Mouse (Mus musculus) adrenal gland, postnatal 14 days (tissue): Measurements from ENCODE around the gene Trem1. TPM values are rescaled to one million over a fixed set of nuclear protein-coding genes. Genes with fewer than 3 reads are reported as not detected.
A peak's percentile ranks its signal among the peaks of the same experiment; 100 is the strongest.

Experiments
- DNase-seq: peaks from one replicate; pipeline ENCODE4 v3.0.0; 2021; ENCODE audit warnings: mixed read lengths
- total RNA-seq: library from RNA; stranded (reverse); gene quantifications from 2 replicates; pipeline ENCODE4 v1.2.3, GENCODE M21; 2021

The Trem1 gene
- total RNA-seq, 1 experiment from 2014 or later = 0.11 TPM

DNA sequence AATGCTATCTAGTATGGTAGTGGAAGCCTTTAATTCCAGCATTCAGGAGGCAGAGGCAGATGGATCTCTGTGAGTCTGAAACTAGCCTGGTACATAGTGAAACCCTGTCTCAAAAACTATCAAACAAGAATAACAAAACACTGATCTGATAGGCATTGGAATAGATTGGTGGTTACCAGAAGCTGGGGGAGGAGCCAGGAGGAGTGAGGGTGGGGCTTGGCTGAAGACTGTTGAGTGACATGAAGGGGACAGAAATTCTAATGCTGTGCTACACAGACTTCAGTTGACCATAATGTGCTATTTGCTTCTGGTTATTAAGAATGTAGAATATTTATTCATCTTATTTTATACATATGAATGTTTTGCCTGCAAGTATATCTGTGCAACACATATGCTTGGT lies 35.7 kb downstream of the Trem1 start:
- DNase-seq = no peak

DNA sequence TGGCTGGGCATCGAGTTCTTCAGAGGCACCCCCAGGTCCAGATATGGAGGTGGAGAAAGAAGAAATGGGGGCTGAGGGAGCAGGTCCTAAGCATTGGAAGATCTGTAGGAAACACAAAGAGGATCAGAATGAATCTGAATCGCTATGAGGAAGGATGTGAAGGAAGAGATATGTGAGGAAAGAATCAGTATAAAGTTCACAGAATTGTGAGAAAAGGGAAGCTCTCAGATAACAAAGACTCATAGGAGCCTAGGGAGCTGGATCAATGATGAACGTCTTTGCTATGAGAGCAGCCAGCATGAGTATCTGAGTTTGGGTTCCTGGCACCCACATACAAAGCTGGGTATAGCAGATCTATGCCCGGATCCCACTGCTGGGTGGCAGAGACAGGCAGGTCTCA lies 37.3 kb downstream of the Trem1 start:
- no peak for DNase-seq

DNA sequence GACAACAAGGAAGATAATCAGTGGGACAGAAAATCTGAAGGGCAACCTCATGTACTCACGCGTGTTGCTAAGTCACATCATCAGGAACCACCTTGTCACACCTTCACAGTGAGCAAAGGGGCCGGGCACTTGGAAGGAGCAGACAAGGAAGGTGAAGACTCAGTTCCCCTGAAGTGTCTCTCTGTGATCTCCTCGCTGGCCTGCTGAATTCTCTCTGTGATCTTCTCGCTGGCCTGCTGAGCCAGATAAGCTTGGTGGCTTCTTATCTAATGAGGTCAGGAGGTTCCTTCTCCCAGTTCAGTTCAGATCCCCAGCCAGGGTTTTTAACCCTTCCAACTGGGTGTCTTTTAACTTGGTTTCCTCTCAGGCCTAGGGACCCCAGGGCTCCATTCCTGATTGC lies 39.6 kb downstream of the Trem1 start:
- DNase-seq = no peak

GRCm38 (mm10) chr17:48272598-48272997 lies 40.0 kb downstream of the Trem1 start:
- DNase-seq = no peak

DNA sequence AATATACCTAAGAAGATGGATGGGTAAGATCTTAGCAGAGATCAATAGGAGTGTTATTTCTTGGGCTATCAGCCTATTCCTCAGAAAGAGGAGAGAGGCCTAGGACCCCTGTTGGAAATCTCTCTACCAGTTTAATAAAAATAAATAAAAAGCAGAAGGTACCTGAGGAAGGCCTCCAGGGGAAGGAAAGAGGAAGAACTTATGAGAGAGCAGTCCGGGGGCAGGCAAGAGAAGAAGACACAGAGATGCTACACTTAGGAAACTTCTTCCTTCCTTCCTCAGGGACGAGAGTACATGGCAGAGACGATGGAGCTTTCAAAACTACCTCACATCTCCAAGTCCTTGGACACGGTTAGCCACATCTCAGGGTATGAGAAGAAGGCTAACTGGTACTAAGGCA lies 41.5 kb downstream of the Trem1 start:
- DNase-seq = no peak

GRCm38 (mm10) chr17:48274885-48275284 lies 42.3 kb downstream of the Trem1 start:
- peak; percentile 85 for DNase-seq

DNA sequence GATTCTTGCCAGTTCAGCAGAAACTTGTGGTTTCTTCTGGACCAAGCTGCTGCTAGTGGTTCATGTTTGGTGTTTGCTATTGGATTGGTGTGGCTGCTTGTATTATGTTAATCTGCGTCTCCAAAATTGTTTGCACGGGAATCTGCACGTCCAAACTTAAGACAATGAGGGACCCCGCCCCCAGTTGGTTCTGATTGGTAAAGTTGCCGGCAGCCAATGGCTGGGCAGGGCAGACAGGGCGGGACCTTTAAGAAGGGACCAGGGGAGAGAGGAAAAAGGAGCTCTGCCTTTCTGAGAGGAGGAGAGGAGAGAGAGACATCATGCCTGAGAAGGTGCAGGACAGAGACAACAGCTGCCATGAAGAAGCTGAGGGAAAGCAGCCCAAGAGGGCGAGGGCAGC lies 43.2 kb downstream of the Trem1 start:
- no peak for DNase-seq

DNA sequence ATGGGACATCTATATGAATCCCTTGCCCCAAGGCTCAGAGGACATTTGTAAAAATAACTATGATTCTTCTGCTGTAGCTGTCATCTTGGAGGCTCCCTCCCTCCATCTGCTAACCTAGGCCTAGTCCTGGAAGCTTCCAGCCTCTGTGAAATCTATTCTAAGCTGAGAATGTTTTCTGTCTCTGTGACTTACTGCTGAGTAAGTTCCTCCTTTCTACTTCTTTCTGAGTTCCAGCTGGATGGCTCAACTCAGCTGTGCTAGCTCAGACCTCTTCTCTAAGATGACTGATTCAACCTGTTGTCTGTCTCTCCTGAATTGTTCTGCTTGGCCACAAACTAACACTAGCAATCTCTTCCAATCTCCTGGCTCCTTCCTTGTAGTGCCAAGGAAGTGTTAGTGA lies 45.8 kb downstream of the Trem1 start:
- no peak for DNase-seq

DNA sequence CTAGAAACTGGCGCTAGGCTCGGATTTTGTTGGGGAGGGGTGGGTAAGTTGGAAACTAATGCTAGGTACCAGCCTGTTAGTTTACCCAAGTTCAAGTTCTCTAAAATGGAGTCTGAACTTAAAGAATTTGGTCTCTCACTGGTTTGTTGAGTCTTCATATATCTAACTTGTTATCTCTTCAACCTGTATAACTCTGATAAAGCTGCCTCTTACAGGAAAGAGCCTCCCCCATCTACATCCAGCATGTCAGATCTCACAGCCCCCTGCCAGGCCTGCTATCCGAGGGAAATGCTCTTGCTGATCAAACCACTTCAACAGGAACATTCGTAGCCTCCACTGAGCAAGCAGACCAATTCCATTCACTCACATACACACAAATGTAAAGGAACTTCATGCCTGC lies 46.4 kb downstream of the Trem1 start:
- no peak for DNase-seq

DNA sequence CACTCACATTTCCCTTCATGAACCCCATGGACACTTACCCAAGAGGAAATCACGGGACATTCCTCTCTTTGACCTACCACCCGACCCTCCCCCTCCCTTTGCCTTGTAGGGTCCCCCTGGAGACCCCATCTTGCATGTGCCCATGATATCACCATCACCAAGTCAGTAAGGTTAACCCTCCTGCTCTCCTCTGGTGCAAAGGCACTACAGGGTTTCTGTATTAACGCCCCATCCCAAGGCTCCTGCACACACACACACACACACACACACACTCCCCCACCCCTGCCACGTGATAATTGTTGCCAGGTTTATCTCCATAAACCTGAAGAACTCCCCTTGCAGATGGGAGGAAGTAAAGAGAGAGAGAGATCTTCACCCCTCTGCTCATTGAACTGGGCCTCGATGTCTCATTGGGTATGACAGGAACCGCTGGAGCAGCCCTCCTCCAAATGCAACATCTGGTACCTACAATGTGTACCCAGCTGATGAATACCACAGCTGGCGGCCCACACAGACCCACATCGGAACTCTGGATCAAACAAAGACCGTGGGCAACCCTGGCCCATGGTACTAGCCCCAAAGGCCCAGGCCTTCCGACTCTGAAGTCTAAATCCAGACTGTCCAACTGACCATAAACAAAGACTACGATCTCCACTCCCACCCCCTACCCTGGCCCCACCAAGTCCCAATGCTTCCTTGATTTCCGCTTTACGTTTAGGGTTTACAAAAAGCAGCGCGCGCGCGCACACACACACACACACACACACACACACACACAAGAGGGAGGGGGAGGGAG lies 48.6 kb downstream of the Trem1 start:
- DNase-seq = no peak

GRCm38 (mm10) chr17:48281739-48282085 lies 49.1 kb downstream of the Trem1 start:
- DNase-seq = peak; percentile 18

- no peak for DNase-seq
Observed at GRCm38 (mm10) chr17:48286765-48287164, 54.2 kb downstream of the Trem1 start.

DNA sequence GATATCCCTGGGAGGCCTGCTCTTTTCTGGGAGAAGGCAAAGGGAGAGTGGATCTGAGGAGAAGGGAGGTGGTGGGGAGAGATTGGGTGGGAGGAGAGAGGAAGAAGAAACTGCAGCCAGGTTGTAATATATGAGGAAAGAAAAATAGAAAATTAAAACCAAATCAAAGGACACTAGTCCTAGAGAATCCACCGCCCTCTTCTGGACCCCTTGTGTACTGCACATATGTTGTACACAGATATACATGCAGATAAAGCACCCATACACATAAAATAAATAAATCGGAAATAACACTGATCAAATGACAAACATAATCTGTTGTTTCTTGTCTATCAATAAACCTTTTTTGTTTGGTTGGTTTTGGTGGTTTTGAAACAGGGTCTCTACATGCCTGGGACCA lies 54.7 kb downstream of the Trem1 start:
- no peak for DNase-seq

GRCm38 (mm10) chr17:48293500-48294194 lies 61.1 kb downstream of the Trem1 start:
- DNase-seq = no peak

Other genes with a start within 250 kb of the Trem1 start
- gene 1700122O11Rik, start 194.5 kb upstream of the Trem1 start, total RNA-seq = not detected in 2 replicates
- not detected in 2 replicates for gene 1700067P10Rik, start 143.4 kb upstream of the Trem1 start, total RNA-seq
- gene 9830107B12Rik, start 86.5 kb upstream of the Trem1 start, total RNA-seq = 0.15 TPM in 1 of 2 replicates, not detected in the other
- gene A530064D06Rik, start 65.5 kb upstream of the Trem1 start, total RNA-seq = 0.38 TPM in 1 of 2 replicates, not detected in the other
- gene Trem3, start 15.0 kb downstream of the Trem1 start, total RNA-seq = 0.48 TPM in 1 of 2 replicates, not detected in the other
- 0.89 and 1.8 TPM in 2 replicates for gene Treml4, start 31.5 kb downstream of the Trem1 start, total RNA-seq
- gene Treml2, start 66.7 kb downstream of the Trem1 start, total RNA-seq = 0.93 and 5.6 TPM in 2 replicates
- gene B430306N03Rik, start 83.4 kb downstream of the Trem1 start, total RNA-seq = 0.19 and 0.45 TPM in 2 replicates
- 2.1 and 2.4 TPM in 2 replicates for gene Trem2, start 113.6 kb downstream of the Trem1 start, total RNA-seq
- gene Treml1, start 127.1 kb downstream of the Trem1 start, total RNA-seq = 0.30 and 0.48 TPM in 2 replicates
- 33.1 and 35.8 TPM in 2 replicates for gene Nfya, start 177.1 kb downstream of the Trem1 start, total RNA-seq
- 18.7 and 22.9 TPM in 2 replicates for gene Oard1, start 177.2 kb downstream of the Trem1 start, total RNA-seq
- 2.3 and 3.0 TPM in 2 replicates for gene Apobec2, start 200.2 kb downstream of the Trem1 start, total RNA-seq
- 1.9 and 4.6 TPM in 2 replicates for gene Tspo2, start 218.8 kb downstream of the Trem1 start, total RNA-seq
- 0.11 and 0.56 TPM in 2 replicates for gene Unc5cl, start 222.1 kb downstream of the Trem1 start, total RNA-seq